Mouse (Mus musculus) C2C12 (cell line): ENCODE results near the gene Ckmt2.

Source experiments
- CTCF ChIP-seq: IDR thresholded peaks from one replicate; pipeline ENCODE4 v1.5.1; 2011; ENCODE audit not compliant: control insufficient read depth, insufficient read depth, insufficient read length
- MAX ChIP-seq: IDR thresholded peaks from one replicate; pipeline ENCODE4 v1.6.1; 2011; ENCODE audit warnings: mild to moderate bottlenecking, control low read depth
- USF1 ChIP-seq: IDR thresholded peaks from one replicate; pipeline ENCODE4 v1.6.1; 2011; ENCODE audit warnings: low read depth, mild to moderate bottlenecking, control low read depth, moderate library complexity

DNA sequence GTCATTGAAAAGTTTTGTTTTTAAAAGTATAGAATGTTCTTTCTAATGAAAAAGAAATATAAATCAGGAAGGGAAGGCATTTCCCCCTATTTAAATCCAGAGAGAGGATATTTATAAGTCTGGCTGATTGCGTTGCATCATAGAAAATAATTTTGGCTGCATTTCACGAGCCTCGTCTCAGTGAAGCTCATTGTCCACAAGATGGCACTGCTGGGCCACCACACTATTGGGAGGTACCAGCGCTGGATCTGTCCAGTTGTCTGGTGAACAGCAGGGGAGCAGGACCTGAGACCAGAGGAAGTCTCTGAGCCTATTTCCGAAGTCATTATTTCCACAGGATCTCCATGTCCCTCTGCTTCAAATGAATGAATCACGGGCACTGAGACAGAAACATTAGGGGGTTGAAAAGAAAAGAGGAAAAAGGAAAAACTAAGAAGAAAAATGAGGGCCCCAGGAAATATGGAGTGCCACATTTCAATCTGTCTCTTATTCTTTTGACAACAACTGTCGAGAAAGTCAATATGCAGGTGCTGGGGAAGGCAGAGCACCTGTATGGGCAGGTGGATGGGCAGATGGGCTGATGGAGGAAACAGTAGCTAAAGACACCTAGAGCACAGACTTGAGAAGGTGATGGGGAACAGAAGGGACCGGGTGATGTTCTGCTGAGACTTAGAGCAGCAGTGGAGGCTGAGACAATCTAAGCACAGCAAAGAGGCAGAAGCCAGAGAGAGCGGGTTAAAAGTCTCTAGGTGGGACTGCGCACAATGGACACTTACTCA is 31.7 kb upstream of the Ckmt2 start:
- peak; percentile 64 for TF ChIP-seq CTCF
- TF ChIP-seq USF1 = no peak
- no peak for TF ChIP-seq MAX
